15 mouse cellular contexts compared by ENCODE assay signal in genomic region chr12:55187686-55188085, GRCm38 (mm10). TPM values are rescaled to one million over a fixed set of nuclear protein-coding genes. Genes with fewer than 3 reads are reported as not detected.
DNase-seq lines count a peak whose midpoint lies in the region; ATAC-seq and TF ChIP-seq lines count a peak whose summit lies in the region.
"Not testable (repeated sequence)": the region's sequence is repeated elsewhere in the genome, so short reads cannot be mapped to it uniquely, and the experiment has no call there.
"Had no signal": no experiment of that assay in that cellular context is flagged by ENCODE, and none has a peak within 500 bp of the region (broad histone marks: within the 10 kb centered on the region; RNA-seq: fewer than 3 reads in every experiment).

No protein-coding gene starts in this region.

- H3K36me3 ChIP-seq in liver, postnatal 0 days (replicated peaks; ENCODE audit: insufficient read depth, low read length), result not testable (repeated sequence)

- not testable (repeated sequence) for TF ChIP-seq EP300 in liver, postnatal 0 days (IDR thresholded peaks at IDR 0.05; ENCODE audit: low read depth)

- H3K4me3 ChIP-seq in liver, postnatal 0 days (ENCODE audit: low read depth, low read length), result not testable (repeated sequence)

- TF ChIP-seq CTCF in liver, postnatal 0 days (IDR thresholded peaks at IDR 0.05; ENCODE audit: low read depth), result not testable (repeated sequence)

- ATAC-seq in CD4-positive, CD25-positive, alpha-beta regulatory T cell, adult 4 months, result peak; percentile 45
- peak; percentile 91 for ATAC-seq in common myeloid progenitor, adult 5-6 weeks (replicated peaks; ENCODE audit: low read depth, poor library complexity, severe bottlenecking)
- peak; percentile 50; the same call in 1 of the 2 replicates for ATAC-seq in erythroid progenitor cell, adult 5-6 weeks (replicated peaks; ENCODE audit: low FRiP score, poor library complexity, severe bottlenecking)
- ATAC-seq in hematopoietic stem cell, adult 5-6 weeks (replicated peaks in 1 of 2; ENCODE audit: insufficient read depth in 1 of 2, low FRiP score in 2 of 2, low TSS enrichment in 1 of 2, low read depth in 1 of 2, poor library complexity in 2 of 2, severe bottlenecking in 2 of 2), result peak; percentile 72 to 76
- ATAC-seq in liver, postnatal 0 days, result 0 out of 2 replicates have a peak, but pooled peaks have one; percentile 36
- ATAC-seq in megakaryocyte progenitor cell, adult 5-6 weeks (replicated peaks; ENCODE audit: poor library complexity), result peak; percentile 99
- 0 out of 2 replicates have a peak, but pooled peaks have one; percentile 31 for ATAC-seq in neutrophil, adult 5-6 weeks (ENCODE audit: extremely low read depth, insufficient number of reproducible peaks, low FRiP score, poor library complexity, severe bottlenecking)

- not testable (repeated sequence) for H3K4me1 ChIP-seq in liver, postnatal 0 days (ENCODE audit: insufficient read depth)

- no CpG with 5 or more reads among the region's 8 CpGs for whole genome bisulfite sequencing in liver, postnatal 0 days (ENCODE audit: insufficient replicate concordance)

- H3K9me3 ChIP-seq in liver, postnatal 0 days (ENCODE audit: low read length), result not testable (repeated sequence)

- not testable (repeated sequence) for H3K4me2 ChIP-seq in liver, postnatal 0 days (ENCODE audit: low read depth, low read length)

- not testable (repeated sequence) for H3K27me3 ChIP-seq in liver, postnatal 0 days (ENCODE audit: insufficient read depth, low read length)

- not testable (repeated sequence) for H3K9ac ChIP-seq in liver, postnatal 0 days (replicated peaks)

- not testable (repeated sequence) for H3K27ac ChIP-seq in liver, postnatal 0 days (ENCODE audit: low read depth)

- DNase-seq in liver, postnatal 0 days, result not testable (repeated sequence)

RNA-seq across cellular contexts. Expression of gene 1700047I17Rik2, which starts 11.7 kb away (rescaled TPM):
- 1 to 10 TPM in 1 of 2 experiments, not detected in 1; 6.5 TPM for polyA plus RNA-seq in CD4-positive, CD25-positive, alpha-beta regulatory T cell, adult 4 months (2017; shearing (Covaris generic))
- total RNA-seq in common myeloid progenitor, adult 5-6 weeks (2017), result not detected in 2 replicates
- total RNA-seq in erythroid progenitor cell, adult 5-6 weeks (2015; ENCODE audit: low replicate concordance), result 26.4 TPM in 1 of 2 replicates, not detected in the other
- not detected in 2 replicates for total RNA-seq in erythroid progenitor cell, adult 5-6 weeks (2017; ENCODE audit: low replicate concordance)
- 3.0 TPM in 1 of 2 replicates, not detected in the other for total RNA-seq in hematopoietic stem cell, adult 5-6 weeks (2017)
- polyA plus RNA-seq in liver, postnatal 0 days (2015; fragmentation: Nextera tagmentation; extraction: Ambion mirVana), result not detected in 2 replicates
- 8.5 and 11.7 TPM in 2 replicates for total RNA-seq in megakaryocyte progenitor cell, adult 5-6 weeks (2015)
- not detected in 2 replicates for total RNA-seq in megakaryocyte progenitor cell, adult 5-6 weeks (2017)
- 7.7 and 15.5 TPM in 2 replicates for total RNA-seq in neutrophil, adult 5-6 weeks (2017)
- total RNA-seq: ES-E14 had no signal
- polyA plus RNA-seq: activated CD4-positive, CD25-positive, alpha-beta regulatory T cell, adult 4 months; cerebellum, adult 2 months; embryonic facial prominence, embryonic 15.5 days; forebrain, embryonic 12.5 days; forebrain, embryonic 14.5 days; forebrain, embryonic 16.5 days; Patski had no signal

RNA-seq across cellular contexts. Expression of gene Srp54b, which starts 32.8 kb away (rescaled TPM):
- 10 to 100 TPM; 39.0 to 40.9 TPM for polyA plus RNA-seq in CD4-positive, CD25-positive, alpha-beta regulatory T cell, adult 4 months (2017; shearing (Covaris generic))
- 58.1 and 71.5 TPM in 2 replicates for total RNA-seq in common myeloid progenitor, adult 5-6 weeks (2017)
- total RNA-seq in erythroid progenitor cell, adult 5-6 weeks (2015; ENCODE audit: low replicate concordance), result 6.8 and 10.5 TPM in 2 replicates
- 8.5 and 38.5 TPM in 2 replicates for total RNA-seq in erythroid progenitor cell, adult 5-6 weeks (2017; ENCODE audit: low replicate concordance)
- 35.8 and 71.0 TPM in 2 replicates for total RNA-seq in hematopoietic stem cell, adult 5-6 weeks (2017)
- polyA plus RNA-seq in liver, postnatal 0 days (2015; fragmentation: Nextera tagmentation; extraction: Ambion mirVana), result 21.7 and 22.5 TPM in 2 replicates
- 27.7 and 35.3 TPM in 2 replicates for total RNA-seq in megakaryocyte progenitor cell, adult 5-6 weeks (2015)
- 111 and 135 TPM in 2 replicates for total RNA-seq in megakaryocyte progenitor cell, adult 5-6 weeks (2017)
- total RNA-seq in neutrophil, adult 5-6 weeks (2017), result 58.5 and 70.8 TPM in 2 replicates

RNA-seq across cellular contexts. Expression of gene Srp54c, which starts 42.3 kb away (rescaled TPM):
- polyA plus RNA-seq in CD4-positive, CD25-positive, alpha-beta regulatory T cell, adult 4 months (2017; shearing (Covaris generic)), result 10 to 100 TPM; 41.9 to 52.0 TPM
- total RNA-seq in common myeloid progenitor, adult 5-6 weeks (2017), result 94.8 and 98.0 TPM in 2 replicates
- total RNA-seq in erythroid progenitor cell, adult 5-6 weeks (2015; ENCODE audit: low replicate concordance), result 14.4 and 25.6 TPM in 2 replicates
- 28.4 and 30.2 TPM in 2 replicates for total RNA-seq in erythroid progenitor cell, adult 5-6 weeks (2017; ENCODE audit: low replicate concordance)
- 93.1 and 110 TPM in 2 replicates for total RNA-seq in hematopoietic stem cell, adult 5-6 weeks (2017)
- polyA plus RNA-seq in liver, postnatal 0 days (2015; fragmentation: Nextera tagmentation; extraction: Ambion mirVana), result 30.3 and 30.4 TPM in 2 replicates
- 75.0 and 76.0 TPM in 2 replicates for total RNA-seq in megakaryocyte progenitor cell, adult 5-6 weeks (2015)
- 87.7 and 93.8 TPM in 2 replicates for total RNA-seq in megakaryocyte progenitor cell, adult 5-6 weeks (2017)
- total RNA-seq in neutrophil, adult 5-6 weeks (2017), result 74.8 and 79.0 TPM in 2 replicates

Comparison
In these comparisons a context has a peak if more than half of its experiments do, and no peak if none do; other contexts are left out.
1. ATAC-seq: peak in every context shown above with its lines; median percentile 99 in megakaryocyte progenitor cell, adult 5-6 weeks; 91 in common myeloid progenitor, adult 5-6 weeks; 74 in hematopoietic stem cell, adult 5-6 weeks; 50 in erythroid progenitor cell, adult 5-6 weeks; 45 in CD4-positive, CD25-positive, alpha-beta regulatory T cell, adult 4 months; 36 in liver, postnatal 0 days; 31 in neutrophil, adult 5-6 weeks.